Mouse (Mus musculus) thymus, adult 2 months (tissue): ENCODE results near the gene Cldn9.

Experiments
- CTCF ChIP-seq: fragments of 200-500 bp; IDR thresholded peaks from 2 replicates; pipeline ENCODE4 v1.5.1; 2012; ENCODE audit warnings: mild to moderate bottlenecking, control low read depth, low read length, moderate library complexity, borderline replicate concordance; ENCODE audit not compliant: control insufficient read depth, poor library complexity, insufficient read depth; ENCODE audit errors: extremely low read depth
- POLR2A ChIP-seq: fragments of 200-500 bp; IDR thresholded peaks from 2 replicates; pipeline ENCODE4 v1.6.1; 2012; ENCODE audit warnings: mild to moderate bottlenecking, low read length, control low read depth, moderate library complexity; ENCODE audit not compliant: control insufficient read depth, poor library complexity, insufficient read depth; ENCODE audit errors: extremely low read depth

GRCm38 (mm10) chr17:23645894-23646293, 37.9 kb downstream of the Cldn9 start:
- no peak for TF ChIP-seq POLR2A
- no peak for TF ChIP-seq CTCF
